35 mouse cellular contexts compared by ENCODE assay signal in genomic region chr11:102327250-102327649, GRCm38 (mm10). TPM values are rescaled to one million over a fixed set of nuclear protein-coding genes. Genes with fewer than 3 reads are reported as not detected.
A peak's percentile ranks its signal among the peaks of the same experiment; 100 is the strongest.
DNase-seq lines count a peak whose midpoint lies in the region; ATAC-seq and TF ChIP-seq lines count a peak whose summit lies in the region.
"Had no signal": no experiment of that assay in that cellular context is flagged by ENCODE, and none has a peak within 500 bp of the region (broad histone marks: within the 10 kb centered on the region; RNA-seq: fewer than 3 reads in every experiment).

No protein-coding gene starts in this region.

- H3K27ac ChIP-seq in heart, postnatal 0 days (ENCODE audit: low read depth): no peak overlapping the region
- H3K27ac ChIP-seq in kidney, embryonic 16.5 days (ENCODE audit: low read length): no peak overlapping the region
- H3K27ac ChIP-seq: embryonic facial prominence, embryonic 10.5 days; embryonic facial prominence, embryonic 15.5 days; forebrain, embryonic 12.5 days; heart, adult 2 months; heart, embryonic 13.5 days; hindbrain, embryonic 12.5 days; hindbrain, postnatal 0 days; intestine, embryonic 15.5 days; limb, embryonic 12.5 days; liver, embryonic 15.5 days had no signal

- ATAC-seq in heart, postnatal 0 days (ENCODE audit: insufficient read depth, low read depth): 0 out of 2 replicates have a peak, but pooled peaks have one; percentile 24
- no peak for ATAC-seq in kidney, embryonic 16.5 days (ENCODE audit: low FRiP score, low TSS enrichment)
- ATAC-seq: forebrain, postnatal 0 days; hindbrain, postnatal 0 days; intestine, embryonic 15.5 days; midbrain, embryonic 16.5 days had no signal

- no peak overlapping the region for H3K4me2 ChIP-seq in heart, postnatal 0 days (ENCODE audit: low read depth, low read length)
- H3K4me2 ChIP-seq in kidney, embryonic 16.5 days (replicated peaks; ENCODE audit: low read depth, low read length): no peak overlapping the region
- H3K4me2 ChIP-seq: embryonic facial prominence, embryonic 15.5 days; forebrain, embryonic 12.5 days; heart, embryonic 13.5 days; hindbrain, embryonic 12.5 days; intestine, embryonic 15.5 days; limb, embryonic 12.5 days; liver, embryonic 15.5 days; lung, embryonic 14.5 days; midbrain, embryonic 11.5 days had no signal

- WGBS in heart, postnatal 0 days: 48% methylated on average over 5 of the region's 5 CpGs
- 59% methylated on average over 5 of the region's 5 CpGs for WGBS in kidney, embryonic 16.5 days

- DNase-seq in heart, postnatal 0 days (ENCODE audit: low spot score): peak; percentile 45
- DNase-seq in heart, postnatal 4 days: no peak
- peak; percentile 24 for DNase-seq in Muller cell, postnatal 12 days (ENCODE audit: inconsistent ontology term)
- DNase-seq in skeletal muscle tissue, adult 2 months (ENCODE audit: low read depth, low spot score): peak; percentile 65
- DNase-seq in kidney, adult 18-20 months: no peak
- DNase-seq: adrenal gland, postnatal 25 days; cerebellum, adult 2 months; cerebellum, postnatal 14 days; forebrain, postnatal 0 days; gastrocnemius, postnatal 25 days; heart, adult 2 months; heart, postnatal 14 days; kidney, adult 8-10 months; kidney, postnatal 10 days; layer of hippocampus, adult 9-11 months; lung, embryonic 14.5 days; thymus, adult 2 months; thymus, postnatal 4 days had no signal

- H3K27me3 ChIP-seq in heart, postnatal 0 days (ENCODE audit: control insufficient read depth, insufficient read depth, low read length): no peaks in the 10 kb centered on the region
- H3K27me3 ChIP-seq in E14TG2a.4 (ENCODE audit: insufficient read depth, low read length): no peaks in the 10 kb centered on the region
- no peaks in the 10 kb centered on the region for H3K27me3 ChIP-seq in kidney, embryonic 16.5 days (ENCODE audit: insufficient read depth, low read length)
- H3K27me3 ChIP-seq: embryonic facial prominence, embryonic 15.5 days; hindbrain, embryonic 12.5 days; intestine, embryonic 15.5 days; limb, embryonic 12.5 days had no signal

- no peaks in the 10 kb centered on the region for H3K36me3 ChIP-seq in heart, postnatal 0 days (replicated peaks; ENCODE audit: control insufficient read depth, insufficient read depth, low read length)
- H3K36me3 ChIP-seq in E14TG2a.4 (ENCODE audit: insufficient read depth, low read length): no peaks in the 10 kb centered on the region
- no peaks in the 10 kb centered on the region for H3K36me3 ChIP-seq in kidney, embryonic 16.5 days (ENCODE audit: insufficient read depth, low read length)
- H3K36me3 ChIP-seq: embryonic facial prominence, embryonic 10.5 days; embryonic facial prominence, embryonic 15.5 days; forebrain, embryonic 12.5 days; heart, embryonic 13.5 days; hindbrain, embryonic 12.5 days; intestine, embryonic 15.5 days; limb, embryonic 12.5 days; liver, embryonic 15.5 days had no signal

- TF ChIP-seq CTCF in heart, postnatal 0 days (IDR thresholded peaks at IDR 0.05; ENCODE audit: low read depth): no peak
- TF ChIP-seq CTCF in E14TG2a.4 (conservative IDR thresholded peaks at IDR 0.05; ENCODE audit: low read length): no peak

- no peak for TF ChIP-seq EP300 in heart, postnatal 0 days (IDR thresholded peaks at IDR 0.05; ENCODE audit: low read depth)

- H3K4me1 ChIP-seq in heart, postnatal 0 days (ENCODE audit: control insufficient read depth, insufficient read depth): no peaks in the 10 kb centered on the region
- H3K4me1 ChIP-seq in E14TG2a.4 (replicated peaks; ENCODE audit: low read depth, low read length): peaks cover 79% of the 10 kb centered on the region
- no peaks in the 10 kb centered on the region for H3K4me1 ChIP-seq in kidney, embryonic 16.5 days (ENCODE audit: insufficient read depth, low read length)
- H3K4me1 ChIP-seq: embryonic facial prominence, embryonic 10.5 days; embryonic facial prominence, embryonic 15.5 days; forebrain, embryonic 12.5 days; heart, embryonic 13.5 days; hindbrain, embryonic 12.5 days; intestine, embryonic 15.5 days; limb, embryonic 12.5 days; liver, embryonic 15.5 days had no signal

- H3K4me3 ChIP-seq in heart, postnatal 0 days (ENCODE audit: low read depth, low read length): no peak overlapping the region
- H3K4me3 ChIP-seq in E14TG2a.4 (replicated peaks; ENCODE audit: low read length): 0 out of 2 replicates have a peak overlapping the region, but pooled peaks have one; percentile 52
- no peak overlapping the region for H3K4me3 ChIP-seq in kidney, embryonic 16.5 days (ENCODE audit: low read length)
- H3K4me3 ChIP-seq: embryonic facial prominence, embryonic 10.5 days; embryonic facial prominence, embryonic 15.5 days; forebrain, embryonic 12.5 days; heart, adult 2 months; heart, embryonic 13.5 days; hindbrain, embryonic 12.5 days; intestine, embryonic 15.5 days; limb, embryonic 12.5 days; liver, embryonic 15.5 days had no signal

- no peak overlapping the region for H3K9ac ChIP-seq in heart, postnatal 0 days (replicated peaks; ENCODE audit: low read depth, low read length)
- no peak overlapping the region for H3K9ac ChIP-seq in kidney, embryonic 16.5 days (replicated peaks; ENCODE audit: low read length)
- H3K9ac ChIP-seq: embryonic facial prominence, embryonic 15.5 days; forebrain, embryonic 12.5 days; forebrain, postnatal 0 days; heart, embryonic 13.5 days; hindbrain, embryonic 12.5 days; intestine, embryonic 15.5 days; limb, embryonic 12.5 days; liver, embryonic 15.5 days; lung, embryonic 14.5 days had no signal

- no peaks in the 10 kb centered on the region for H3K9me3 ChIP-seq in heart, postnatal 0 days (replicated peaks; ENCODE audit: control insufficient read depth, low read length)
- no peaks in the 10 kb centered on the region for H3K9me3 ChIP-seq in E14TG2a.4 (ENCODE audit: low read length)
- H3K9me3 ChIP-seq in kidney, embryonic 16.5 days (ENCODE audit: low read length): no peaks in the 10 kb centered on the region
- H3K9me3 ChIP-seq: embryonic facial prominence, embryonic 10.5 days; embryonic facial prominence, embryonic 15.5 days; forebrain, embryonic 12.5 days; heart, embryonic 13.5 days; hindbrain, embryonic 12.5 days; intestine, embryonic 15.5 days; limb, embryonic 12.5 days; liver, embryonic 15.5 days had no signal

RNA-seq across cellular contexts. Expression of gene Ubtf, which starts 7.7 kb away (rescaled TPM):
- total RNA-seq in heart, postnatal 0 days (2014; rRNA removed; ENCODE audit: low replicate concordance): 30.8 and 34.5 TPM in 2 replicates
- polyA plus RNA-seq in heart, postnatal 0 days (2015; fragmentation: Nextera tagmentation; extraction: Ambion mirVana): 36.5 and 42.5 TPM in 2 replicates
- 10 to 100 TPM; 81.9 to 89.3 TPM for total RNA-seq in heart, postnatal 4 days (2021)
- 94.7 and 97.3 TPM in 2 replicates for polyA plus RNA-seq in kidney, embryonic 16.5 days (2015; fragmentation: Nextera tagmentation; extraction: Ambion mirVana)

RNA-seq across cellular contexts. Expression of gene Atxn7l3, which starts 30.8 kb away (rescaled TPM):
- 32.5 and 36.2 TPM in 2 replicates for total RNA-seq in heart, postnatal 0 days (2014; rRNA removed; ENCODE audit: low replicate concordance)
- 5.2 and 5.4 TPM in 2 replicates for polyA plus RNA-seq in heart, postnatal 0 days (2015; fragmentation: Nextera tagmentation; extraction: Ambion mirVana)
- 10 to 100 TPM; 36.8 to 39.4 TPM for total RNA-seq in heart, postnatal 4 days (2021)
- polyA plus RNA-seq in kidney, embryonic 16.5 days (2015; fragmentation: Nextera tagmentation; extraction: Ambion mirVana): 12.4 and 13.3 TPM in 2 replicates

RNA-seq across cellular contexts. Expression of gene Slc4a1, which starts 38.8 kb away (rescaled TPM):
- 1.9 and 7.5 TPM in 2 replicates for total RNA-seq in heart, postnatal 0 days (2014; rRNA removed; ENCODE audit: low replicate concordance)
- polyA plus RNA-seq in heart, postnatal 0 days (2015; fragmentation: Nextera tagmentation; extraction: Ambion mirVana): 1.3 and 3.1 TPM in 2 replicates
- total RNA-seq in heart, postnatal 4 days (2021): 10 to 100 TPM in 1 of 2 experiments, 1 to 10 TPM in 1; 7.2 to 22.1 TPM
- 9.0 and 9.6 TPM in 2 replicates for polyA plus RNA-seq in kidney, embryonic 16.5 days (2015; fragmentation: Nextera tagmentation; extraction: Ambion mirVana)
- polyA plus RNA-seq: C2C12 had no signal

RNA-seq across cellular contexts. Expression of gene Tmub2, which starts 42.5 kb away (rescaled TPM):
- total RNA-seq in heart, postnatal 0 days (2014; rRNA removed; ENCODE audit: low replicate concordance): 57.4 and 61.7 TPM in 2 replicates
- polyA plus RNA-seq in heart, postnatal 0 days (2015; fragmentation: Nextera tagmentation; extraction: Ambion mirVana): 29.8 and 30.1 TPM in 2 replicates
- total RNA-seq in heart, postnatal 4 days (2021): 10 to 100 TPM; 26.6 to 27.7 TPM
- polyA plus RNA-seq in kidney, embryonic 16.5 days (2015; fragmentation: Nextera tagmentation; extraction: Ambion mirVana): 64.4 and 66.7 TPM in 2 replicates

RNA-seq across cellular contexts. Expression of gene Asb16, which starts 58.7 kb away (rescaled TPM):
- 0.99 and 1.2 TPM in 2 replicates for total RNA-seq in heart, postnatal 0 days (2014; rRNA removed; ENCODE audit: low replicate concordance)
- polyA plus RNA-seq in heart, postnatal 0 days (2015; fragmentation: Nextera tagmentation; extraction: Ambion mirVana): 0.07 TPM in 2 replicates
- total RNA-seq in heart, postnatal 4 days (2021): under 1 TPM; 0.33 to 0.41 TPM
- polyA plus RNA-seq in kidney, embryonic 16.5 days (2015; fragmentation: Nextera tagmentation; extraction: Ambion mirVana): not detected in 2 replicates
- total RNA-seq: CH12.LX; neutrophil, adult 5-6 weeks had no signal
- polyA plus RNA-seq: C2C12; forebrain, embryonic 12.5 days; forebrain, postnatal 0 days; hindbrain, embryonic 12.5 days; intestine, embryonic 15.5 days; neural tube, embryonic 11.5 days had no signal

Comparison
In these comparisons a context has a peak if more than half of its experiments do, and no peak if none do; other contexts are left out.
1. DNase-seq: peak in heart, postnatal 0 days (single experiment), Muller cell, postnatal 12 days (single experiment) and skeletal muscle tissue, adult 2 months (single experiment); none in heart, postnatal 4 days (single experiment) and kidney, adult 18-20 months (single experiment).